Mouse (Mus musculus) bone marrow macrophage, adult 2 months (primary cell): ENCODE measurements around the gene Rnf149.

Experiments
- CTCF ChIP-seq: IDR thresholded peaks from 2 replicates; pipeline ENCODE4 v1.5.1; 2012; ENCODE audit warnings: low read depth, mild to moderate bottlenecking, low read length, moderate library complexity
- POLR2A ChIP-seq: IDR thresholded peaks from 2 replicates; pipeline ENCODE4 v1.6.1; 2012; ENCODE audit warnings: mild to moderate bottlenecking, low read depth, low read length, borderline replicate concordance

- TF ChIP-seq CTCF (no peak), POLR2A (no peak)
Measured at GRCm38 (mm10) chr1:39571653-39572052, 5.6 kb downstream of the Rnf149 start.
